Mouse (Mus musculus) CH12.LX (cell line): ENCODE data around the gene Afg1l. TPM values are rescaled to one million over a fixed set of nuclear protein-coding genes. Genes with fewer than 3 reads are reported as not detected.

Experiments used
- DNase-seq: peaks from one replicate; pipeline ENCODE4 v3.0.0-alpha.2; 2013; ENCODE audit errors: extremely low read depth
- H3K27ac ChIP-seq: 2 replicates; pipeline ENCODE4 v1.5.1; 2012; ENCODE audit warnings: low read depth, mild to moderate bottlenecking, control low read depth, moderate library complexity; ENCODE audit not compliant: insufficient read depth
- H3K27me3 ChIP-seq: replicated peaks from 2 replicates; pipeline ENCODE3; 2012; ENCODE audit warnings: inconsistent platforms
- H3K36me3 ChIP-seq, 2 experiments: replicated peaks in 1 of 2; 2 replicates each; pipeline versions ENCODE3 to v1.6.1; 2012; ENCODE audit warnings: inconsistent platforms in 1 of 2, low read length in 1 of 2, mild to moderate bottlenecking in 1 of 2, mixed read lengths in 1 of 2, moderate library complexity in 1 of 2; ENCODE audit not compliant: control insufficient read depth in 1 of 2, insufficient read depth in 1 of 2
- H3K4me1 ChIP-seq, 2 experiments: 2 replicates each; pipeline ENCODE4 v1.6.1; 2012; ENCODE audit warnings: inconsistent platforms in 1 of 2, moderate library complexity in 1 of 2; ENCODE audit not compliant: insufficient read depth in 2 of 2, control insufficient read depth in 1 of 2
- H3K4me2 ChIP-seq: 2 replicates; pipeline ENCODE4 v1.6.1; 2012; ENCODE audit warnings: low read depth, mild to moderate bottlenecking, control low read depth; ENCODE audit not compliant: poor library complexity, insufficient read depth, severe bottlenecking
- H3K4me3 ChIP-seq, 3 experiments: fragments of 150-350 bp in 1 of 3; sonication (generic) in 1 of 3; replicated peaks in 1 of 3; 2 replicates each; pipeline versions ENCODE3 to v1.5.1; 2011 to 2012; ENCODE audit warnings: low read depth in 2 of 3, low read length in 2 of 3, mild to moderate bottlenecking in 2 of 3, moderate library complexity in 2 of 3, control low read depth in 1 of 3, improper control_type of control experiment in 1 of 3, inconsistent platforms in 1 of 3, mixed read lengths in 1 of 3; ENCODE audit not compliant: poor library complexity in 1 of 3
- H3K79me2 ChIP-seq: replicated peaks from 2 replicates; pipeline ENCODE4 v1.6.1; 2012; ENCODE audit warnings: mild to moderate bottlenecking, moderate library complexity; ENCODE audit not compliant: control insufficient read depth, poor library complexity, insufficient read depth, severe bottlenecking; ENCODE audit errors: extremely low read depth
- H3K9ac ChIP-seq: 2 replicates; pipeline ENCODE4 v1.6.1; 2012; ENCODE audit warnings: low read depth, mild to moderate bottlenecking, control low read depth, moderate library complexity; ENCODE audit not compliant: insufficient read depth
- H3K9me3 ChIP-seq: replicated peaks from 2 replicates; pipeline ENCODE3; 2012; ENCODE audit warnings: low read length, inconsistent platforms, mixed read lengths
- CHD1 ChIP-seq: IDR thresholded peaks from 2 replicates; pipeline ENCODE4 v1.6.1; 2012; ENCODE audit warnings: low read depth, low read length, improper control_type of control experiment, inconsistent platforms
- CHD2 ChIP-seq: IDR thresholded peaks from 2 replicates; pipeline ENCODE4 v1.6.1; 2011; ENCODE audit warnings: low read length, improper control_type of control experiment
- CTCF ChIP-seq, 2 experiments: IDR thresholded peaks in 1 of 2; conservative IDR thresholded peaks in 1 of 2; 2 replicates each; pipeline ENCODE4 v1.5.1; 2011 to 2012; ENCODE audit warnings: low read depth in 2 of 2, low read length in 2 of 2, improper control_type of control experiment in 1 of 2, inconsistent platforms in 1 of 2, mild to moderate bottlenecking in 1 of 2, moderate library complexity in 1 of 2
- ELF1 ChIP-seq: IDR thresholded peaks from 2 replicates; pipeline ENCODE4 v1.6.1; 2014; ENCODE audit warnings: low read depth, mild to moderate bottlenecking, inconsistent platforms, low read length, improper control_type of control experiment
- EP300 ChIP-seq: IDR thresholded peaks from 2 replicates; pipeline ENCODE4 v1.6.1; 2011; ENCODE audit warnings: low read length, improper control_type of control experiment
- ETS1 ChIP-seq: conservative IDR thresholded peaks from 2 replicates; pipeline ENCODE4 v1.6.1; 2012; ENCODE audit warnings: low read depth, mild to moderate bottlenecking, inconsistent platforms, low read length, improper control_type of control experiment, moderate library complexity
- GABPA ChIP-seq: IDR thresholded peaks from 2 replicates; pipeline ENCODE4 v1.6.1; 2012; ENCODE audit warnings: low read depth, low read length, improper control_type of control experiment, inconsistent platforms; ENCODE audit not compliant: insufficient replicate concordance
- HCFC1 ChIP-seq: IDR thresholded peaks from 2 replicates; pipeline ENCODE4 v1.6.1; 2012; ENCODE audit warnings: low read depth, mild to moderate bottlenecking, inconsistent platforms, low read length, improper control_type of control experiment
- KAT2A ChIP-seq: IDR thresholded peaks from 2 replicates; pipeline ENCODE4 v1.6.1; 2012; ENCODE audit warnings: low read length, improper control_type of control experiment, inconsistent platforms; ENCODE audit not compliant: insufficient replicate concordance
- MAFK ChIP-seq: IDR thresholded peaks from 2 replicates; pipeline ENCODE4 v1.6.1; 2011; ENCODE audit warnings: low read length, improper control_type of control experiment; ENCODE audit not compliant: insufficient replicate concordance
- MAZ ChIP-seq: IDR thresholded peaks from 2 replicates; pipeline ENCODE4 v1.6.1; 2012; ENCODE audit warnings: low read depth, mild to moderate bottlenecking, inconsistent platforms, low read length, improper control_type of control experiment, moderate library complexity
- MXI1 ChIP-seq: IDR thresholded peaks from 2 replicates; pipeline ENCODE4 v1.6.1; 2011; ENCODE audit warnings: mild to moderate bottlenecking, low read depth, low read length, improper control_type of control experiment
- POLR2AphosphoS2 ChIP-seq: IDR thresholded peaks from 2 replicates; pipeline ENCODE4 v1.6.1; 2011; ENCODE audit warnings: low read depth, low read length, improper control_type of control experiment
- RAD21 ChIP-seq: IDR thresholded peaks from 2 replicates; pipeline ENCODE4 v1.6.1; 2011; ENCODE audit warnings: low read depth, mild to moderate bottlenecking, low read length, improper control_type of control experiment, moderate library complexity
- SIN3A ChIP-seq: IDR thresholded peaks from 2 replicates; pipeline ENCODE4 v1.6.1; 2012; ENCODE audit warnings: low read length, improper control_type of control experiment, inconsistent platforms
- SMC3 ChIP-seq: IDR thresholded peaks from 2 replicates; pipeline ENCODE4 v1.6.1; 2011; ENCODE audit warnings: low read depth, low read length, improper control_type of control experiment
- TCF12 ChIP-seq: IDR thresholded peaks from 2 replicates; pipeline ENCODE4 v1.6.1; 2014; ENCODE audit warnings: low read depth, mild to moderate bottlenecking, inconsistent platforms, low read length, improper control_type of control experiment
- ZKSCAN1 ChIP-seq: IDR thresholded peaks from 2 replicates; pipeline ENCODE4 v1.6.1; 2012; ENCODE audit warnings: low read depth, inconsistent platforms, low read length, improper control_type of control experiment, borderline replicate concordance
- ZNF384 ChIP-seq: IDR thresholded peaks from 2 replicates; pipeline ENCODE4 v1.6.1; 2012; ENCODE audit warnings: low read depth, low read length, improper control_type of control experiment, inconsistent platforms
- dilution Hi-C: fragments of 300-500 bp; cut with MboI; formaldehyde crosslinking; loops from 2 replicates; pipeline ENCODE4 v1.14.3; 2020; ENCODE audit warnings: low sequenced_read_pairs; ENCODE audit not compliant: extremely low pct_unique_long_range_greater_than_20kb, extremely low pct_ligation_motif_present
- in situ Hi-C: fragments of 300-500 bp; cut with MboI; formaldehyde crosslinking; loops from 3 replicates; pipeline ENCODE4 v1.14.3; 2019; ENCODE audit warnings: low sequenced_read_pairs, low pct_ligation_motif_present, low pct_unique_long_range_greater_than_20kb, mixed read lengths
- polyA plus RNA-seq: library from polyadenylated mRNA; unstranded; fragments of >175 nt; gene quantifications from 2 replicates; pipeline ENCODE4 v1.2.1, GENCODE M21; 2012; ENCODE audit warnings: low read depth; ENCODE audit not compliant: insufficient read length
- total RNA-seq, 2 experiments: library from RNA; depleted of rRNA; stranded (reverse); fragments of 300-350 nt in 1 of 2; fragments of >200 nt in 1 of 2; gene quantifications; 2 replicates each; pipeline ENCODE4 v1.2.3; 2012 to 2014

Afg1l gene
- total and polyA plus RNA-seq, 3 experiments: 3.1 to 6.9 (median 4.5) TPM

- dilution Hi-C loops (no loop called here), in situ Hi-C loops (no loop called here)
- peaks cover 0 to 3% of the 10 kb centered on the region in 2 experiments; a peak in 1 of 4 replicates for H3K4me1 ChIP-seq
- no peaks in the 10 kb centered on the region for H3K79me2 ChIP-seq
- no peaks in the 10 kb centered on the region for H3K27me3 ChIP-seq
- TF ChIP-seq SMC3: peak; percentile 35; the same call in 1 of the 2 replicates
- peak in 1 of 2 experiments; percentile 45; a peak in 2 of 4 replicates for TF ChIP-seq CTCF (conservative IDR thresholded peaks at IDR 0.05 in 1 of 2, IDR thresholded peaks at IDR 0.05 in 1 of 2; ENCODE audit: low read depth in 2 of 2, low read length in 2 of 2)
- TF ChIP-seq RAD21: peak; percentile 43
- TF ChIP-seq ZNF384: no peak
- no peak for DNase-seq
- H3K4me3 ChIP-seq: no peak overlapping the region
- no peak overlapping the region for H3K9ac ChIP-seq
- H3K9me3 ChIP-seq: peaks cover 3% of the 10 kb centered on the region
- H3K27ac ChIP-seq: no peak overlapping the region
- no peak overlapping the region for H3K4me2 ChIP-seq
- peaks cover 8 to 24% of the 10 kb centered on the region in 2 experiments for H3K36me3 ChIP-seq
Measured at GRCm38 (mm10) chr10:42327576-42327975, 150.8 kb downstream of the Afg1l start.

DNA sequence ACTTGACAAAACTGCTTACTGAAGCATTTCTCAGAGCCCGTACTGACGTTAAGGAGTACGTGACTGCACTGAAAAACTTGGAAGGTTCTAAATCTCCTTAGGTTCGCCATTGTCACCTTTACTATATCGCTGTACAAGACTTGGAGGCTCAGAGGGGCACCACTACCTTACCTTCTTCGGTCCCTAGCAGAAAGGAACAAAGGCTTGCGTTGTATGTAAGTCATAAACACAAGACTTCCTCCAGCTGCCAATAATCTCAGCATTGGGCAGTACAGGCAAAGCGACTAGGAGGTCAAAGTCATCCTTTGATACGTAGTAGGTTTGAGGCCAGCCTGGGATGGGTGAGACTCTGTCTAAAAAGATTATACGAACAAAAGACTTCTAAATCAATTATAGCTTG, 153.1 kb downstream of the Afg1l start:
- Histone ChIP-seq H3K36me3 (peaks cover 2 to 18% of the 10 kb centered on the region in 2 experiments), H3K4me1 (no peaks in the 10 kb centered on the region), H3K4me2 (no peak overlapping the region), H3K27me3 (no peaks in the 10 kb centered on the region), H3K27ac (no peak overlapping the region), H3K79me2 (no peaks in the 10 kb centered on the region), H3K4me3 (no peak overlapping the region), H3K9ac (no peak overlapping the region), H3K9me3 (no peaks in the 10 kb centered on the region)
- dilution Hi-C loops: no loop called here
- TF ChIP-seq MAZ (no peak), CHD1 (no peak), CHD2 (no peak), ELF1 (no peak), MAFK (no peak), HCFC1 (no peak), TCF12 (no peak), SIN3A (no peak), POLR2AphosphoS2 (no peak), MXI1 (no peak), GABPA (no peak), EP300 (no peak), KAT2A (no peak), ETS1 (no peak), ZKSCAN1 (no peak)
- in situ Hi-C loops: no loop called here
- no peak for DNase-seq
